Mouse (Mus musculus) heart, postnatal 14 days (tissue): ENCODE results near the gene Slc3a2. TPM values are rescaled to one million over a fixed set of nuclear protein-coding genes. Genes with fewer than 3 reads are reported as not detected.
A peak's percentile ranks its signal among the peaks of the same experiment; 100 is the strongest.
"Not testable (repeated sequence)": the region's sequence is repeated elsewhere in the genome, so short reads cannot be mapped to it uniquely, and the experiment has no call there.

ENCODE experiments used
- DNase-seq, 2 experiments: peaks; one replicate each; pipeline ENCODE4 v3.0.0; 2021 to 2022
- intact Hi-C: fragments of 180-260 bp; cut with DNase I; formaldehyde crosslinking; loops from one replicate; pipeline ENCODE4 v1.15.1; 2025
- total RNA-seq, 2 experiments: library from RNA; stranded (reverse); gene quantifications; 2 replicates each; pipeline ENCODE4 v1.2.3; 2021

Slc3a2 gene
- total RNA-seq, 2 experiments from 2014 or later, result 39.8 to 50.9 TPM

- DNase-seq, result no peak
- intact Hi-C loops, result no loop called here
Measured at GRCm38 (mm10) chr19:8734334-8734733, 11.2 kb upstream of the Slc3a2 start.

- intact Hi-C loops, result loop anchor here (10.0 kb wide), 1 partner anchor 376 kb away; no protein-coding TSS in a partner anchor
- not testable (repeated sequence) for DNase-seq
Measured at GRCm38 (mm10) chr19:8728335-8729099, 5.3 kb upstream of the Slc3a2 start.

GRCm38 (mm10) chr19:8727495-8728114, 4.4 kb upstream of the Slc3a2 start:
- intact Hi-C loops, result loop anchor here (10.0 kb wide), 1 partner anchor 377 kb away; no protein-coding TSS in a partner anchor

GRCm38 (mm10) chr19:8726609-8727390, 3.6 kb upstream of the Slc3a2 start:
- no peak for DNase-seq

More at GRCm38 (mm10) chr19:8727495-8728114, 4.4 kb upstream of the Slc3a2 start:
- DNase-seq, result no peak

GRCm38 (mm10) chr19:8725081-8725613, 2.0 kb upstream of the Slc3a2 start:
- intact Hi-C loops, result loop anchor here (10.0 kb wide), 1 partner anchor 380 kb away; no protein-coding TSS in a partner anchor
- DNase-seq, result no peak

More at GRCm38 (mm10) chr19:8726609-8727390, 3.6 kb upstream of the Slc3a2 start:
- intact Hi-C loops, result loop anchor here (10.0 kb wide), 1 partner anchor 378 kb away; no protein-coding TSS in a partner anchor

GRCm38 (mm10) chr19:8724392-8724791, 1.2 kb upstream of the Slc3a2 start:
- DNase-seq, result no peak
- intact Hi-C loops, result loop anchor here (10.0 kb wide), 1 partner anchor 380 kb away; no protein-coding TSS in a partner anchor

GRCm38 (mm10) chr19:8723574-8724346, 591 bp upstream of the Slc3a2 start:
- intact Hi-C loops, result loop anchor here (10.0 kb wide), 1 partner anchor 381 kb away; no protein-coding TSS in a partner anchor

GRCm38 (mm10) chr19:8722559-8722906, 636 bp downstream of the Slc3a2 start:
- intact Hi-C loops, result loop anchor here (10.0 kb wide), 1 partner anchor 382 kb away; no protein-coding TSS in a partner anchor
- no peak for DNase-seq

More at GRCm38 (mm10) chr19:8723574-8724346, 591 bp upstream of the Slc3a2 start:
- DNase-seq, result no peak

GRCm38 (mm10) chr19:8722021-8722420, 1.1 kb downstream of the Slc3a2 start:
- DNase-seq, result no peak
- intact Hi-C loops, result loop anchor here (10.0 kb wide), 1 partner anchor 383 kb away; no protein-coding TSS in a partner anchor

GRCm38 (mm10) chr19:8721378-8721777, 1.8 kb downstream of the Slc3a2 start:
- DNase-seq, result no peak
- intact Hi-C loops, result loop anchor here (10.0 kb wide), 1 partner anchor 383 kb away; no protein-coding TSS in a partner anchor

GRCm38 (mm10) chr19:8719037-8719436, 4.1 kb downstream of the Slc3a2 start:
- not testable (repeated sequence) for DNase-seq
- intact Hi-C loops, result loop anchor here (5.0 kb wide), 1 partner anchor 98 kb away; the partner anchor contains the start of gene Ttc9c

GRCm38 (mm10) chr19:8718357-8718756, 4.8 kb downstream of the Slc3a2 start:
- peak; percentile 70 to 78 for DNase-seq
- intact Hi-C loops, result loop anchor here (5.0 kb wide), 1 partner anchor 99 kb away; the partner anchor contains the start of gene Ttc9c

GRCm38 (mm10) chr19:8716767-8717475, 6.2 kb downstream of the Slc3a2 start:
- no peak for DNase-seq
- intact Hi-C loops, result loop anchor here (5.0 kb wide), 1 partner anchor 100 kb away; the partner anchor contains the start of gene Ttc9c

- no peak for DNase-seq
- intact Hi-C loops, result loop anchor here (5.0 kb wide), 1 partner anchor 101 kb away; the partner anchor contains the start of gene Ttc9c
Measured at GRCm38 (mm10) chr19:8715868-8716766, 7.1 kb downstream of the Slc3a2 start.

- intact Hi-C loops, result loop anchor here (5.0 kb wide), 1 partner anchor 102 kb away; the partner anchor contains the start of gene Ttc9c
- peak in 1 of 2 experiments; percentile 46 for DNase-seq
Measured at GRCm38 (mm10) chr19:8714653-8715481, 8.3 kb downstream of the Slc3a2 start.

GRCm38 (mm10) chr19:8713997-8714652, 9.0 kb downstream of the Slc3a2 start:
- intact Hi-C loops, result no loop called here
- DNase-seq, result no peak
